Mouse (Mus musculus): Measurements from ENCODE around the gene Sall2. TPM values are rescaled to one million over a fixed set of nuclear protein-coding genes. Genes with fewer than 3 reads are reported as not detected.

The Sall2 gene
- polyA plus RNA-seq, 1 experiment from 2014 or later: 22.9 TPM

GRCm38 (mm10) chr14:52331069-52331750 is 2.6 kb upstream of the Sall2 start:
- WGBS: 34% methylated on average over 4 of the region's 4 CpGs
- Histone ChIP-seq H3K4me1 (ENCODE audit: insufficient read depth) (no peaks in the 10 kb centered on the region), H3K36me3 (ENCODE audit: insufficient read depth) (no peaks in the 10 kb centered on the region), H3K9ac (no peak overlapping the region), H3K4me2 (no peak overlapping the region), H3K4me3 (ENCODE audit: low read depth, low read length) (no peak overlapping the region), H3K9me3 (ENCODE audit: low read depth, low read length) (no peaks in the 10 kb centered on the region), H3K27ac (ENCODE audit: low read depth) (no peak overlapping the region), H3K27me3 (ENCODE audit: insufficient read depth, low read length) (peaks cover 37% of the 10 kb centered on the region)
- no peak for ATAC-seq (ENCODE audit: insufficient read depth)
- no peak for TF ChIP-seq CTCF (IDR thresholded peaks at IDR 0.05; ENCODE audit: low read depth)
- no peak for DNase-seq

- H3K4me2 ChIP-seq: peak overlapping the region; percentile 72
- DNase-seq: no peak
- 3% methylated on average over 14 of the region's 14 CpGs for WGBS
- 0 out of 2 replicates have a peak overlapping the region, but pooled peaks have one; percentile 42 for H3K9ac ChIP-seq
- H3K36me3 ChIP-seq (ENCODE audit: insufficient read depth): no peaks in the 10 kb centered on the region
- no peak; the same call in 1 of the 2 replicates for ATAC-seq (ENCODE audit: insufficient read depth)
- H3K27me3 ChIP-seq (ENCODE audit: insufficient read depth, low read length): peaks cover 37% of the 10 kb centered on the region
- H3K4me3 ChIP-seq (ENCODE audit: low read depth, low read length): peak overlapping the region; percentile 39
- TF ChIP-seq CTCF (IDR thresholded peaks at IDR 0.05; ENCODE audit: low read depth): no peak
- no peaks in the 10 kb centered on the region for H3K9me3 ChIP-seq (ENCODE audit: low read depth, low read length)
- no peak overlapping the region for H3K27ac ChIP-seq (ENCODE audit: low read depth)
- no peaks in the 10 kb centered on the region for H3K4me1 ChIP-seq (ENCODE audit: insufficient read depth)
Observed at GRCm38 (mm10) chr14:52327375-52327901, 1.1 kb downstream of the Sall2 start.

- H3K9me3 ChIP-seq (ENCODE audit: low read depth, low read length): no peaks in the 10 kb centered on the region
- no peak overlapping the region for H3K9ac ChIP-seq
- no peaks in the 10 kb centered on the region for H3K4me1 ChIP-seq (ENCODE audit: insufficient read depth)
- WGBS: 12% methylated on average over 4 of the region's 4 CpGs
- ATAC-seq (ENCODE audit: insufficient read depth) (no peak), DNase-seq (peak; percentile 36)
- H3K27me3 ChIP-seq (ENCODE audit: insufficient read depth, low read length): peaks cover 37% of the 10 kb centered on the region
- H3K4me3 ChIP-seq (ENCODE audit: low read depth, low read length): no peak overlapping the region
- no peak overlapping the region for H3K27ac ChIP-seq (ENCODE audit: low read depth)
- peak; percentile 45 for TF ChIP-seq CTCF (IDR thresholded peaks at IDR 0.05; ENCODE audit: low read depth)
- H3K36me3 ChIP-seq (ENCODE audit: insufficient read depth): no peaks in the 10 kb centered on the region
- no peak overlapping the region for H3K4me2 ChIP-seq
Observed at GRCm38 (mm10) chr14:52325890-52326289, 2.7 kb downstream of the Sall2 start.

GRCm38 (mm10) chr14:52319361-52319760 is 9.2 kb downstream of the Sall2 start:
- Histone ChIP-seq H3K4me1 (ENCODE audit: insufficient read depth) (peaks cover 11% of the 10 kb centered on the region; the same call in 1 of the 2 replicates), H3K9ac (no peak overlapping the region), H3K27ac (ENCODE audit: low read depth) (no peak overlapping the region), H3K4me3 (ENCODE audit: low read depth, low read length) (no peak overlapping the region), H3K9me3 (ENCODE audit: low read depth, low read length) (no peaks in the 10 kb centered on the region), H3K36me3 (ENCODE audit: insufficient read depth) (peaks cover 4% of the 10 kb centered on the region), H3K27me3 (ENCODE audit: insufficient read depth, low read length) (no peaks in the 10 kb centered on the region), H3K4me2 (no peak overlapping the region)
- no peak for TF ChIP-seq CTCF (IDR thresholded peaks at IDR 0.05; ENCODE audit: low read depth)
- 43% methylated on average over 6 of the region's 6 CpGs for WGBS
- peak; percentile 53 for DNase-seq
- ATAC-seq (ENCODE audit: insufficient read depth): no peak

- ATAC-seq (ENCODE audit: insufficient read depth): peak; percentile 70
- DNase-seq: peak; percentile 57
- peaks cover 11% of the 10 kb centered on the region; the same call in 1 of the 2 replicates for H3K4me1 ChIP-seq (ENCODE audit: insufficient read depth)
- H3K27me3 ChIP-seq (ENCODE audit: insufficient read depth, low read length): no peaks in the 10 kb centered on the region
- H3K9me3 ChIP-seq (ENCODE audit: low read depth, low read length): no peaks in the 10 kb centered on the region
- H3K27ac ChIP-seq (ENCODE audit: low read depth): peak overlapping the region; percentile 76; the same call in 1 of the 2 replicates
- no peak for TF ChIP-seq CTCF (IDR thresholded peaks at IDR 0.05; ENCODE audit: low read depth)
- WGBS: 11% methylated on average over 16 of the region's 16 CpGs
- peaks cover 30% of the 10 kb centered on the region for H3K36me3 ChIP-seq (ENCODE audit: insufficient read depth)
- H3K4me2 ChIP-seq: peak overlapping the region; percentile 89
- H3K9ac ChIP-seq: peak overlapping the region; percentile 85
- peak overlapping the region; percentile 68 for H3K4me3 ChIP-seq (ENCODE audit: low read depth, low read length)
Observed at GRCm38 (mm10) chr14:52316441-52317225, 11.9 kb downstream of the Sall2 start.

GRCm38 (mm10) chr14:52315792-52316440 is 12.6 kb downstream of the Sall2 start:
- DNase-seq (peak; percentile 80), ATAC-seq (ENCODE audit: insufficient read depth) (peak; percentile 87)
- no peak for TF ChIP-seq CTCF (IDR thresholded peaks at IDR 0.05; ENCODE audit: low read depth)
- H3K9ac ChIP-seq: peak overlapping the region; percentile 85
- H3K9me3 ChIP-seq (ENCODE audit: low read depth, low read length): no peaks in the 10 kb centered on the region
- no peaks in the 10 kb centered on the region for H3K27me3 ChIP-seq (ENCODE audit: insufficient read depth, low read length)
- peaks cover 11% of the 10 kb centered on the region; the same call in 1 of the 2 replicates for H3K4me1 ChIP-seq (ENCODE audit: insufficient read depth)
- H3K27ac ChIP-seq (ENCODE audit: low read depth): peak overlapping the region; percentile 88
- peak overlapping the region; percentile 68 for H3K4me3 ChIP-seq (ENCODE audit: low read depth, low read length)
- H3K36me3 ChIP-seq (ENCODE audit: insufficient read depth): peaks cover 34% of the 10 kb centered on the region
- H3K4me2 ChIP-seq: peak overlapping the region; percentile 89
- WGBS: under 1% methylated on average over 37 of the region's 41 CpGs

Data from lung, embryonic 14.5 days (tissue).